Mouse (Mus musculus) midbrain, embryonic 10.5 days (tissue): Measurements from ENCODE around the gene Eral1. TPM values are rescaled to one million over a fixed set of nuclear protein-coding genes. Genes with fewer than 3 reads are reported as not detected.

Experiments used
- DNase-seq: peaks from one replicate; pipeline ENCODE4 v3.0.0-alpha.2; 2017; ENCODE audit warnings: low spot score
- H3K27ac ChIP-seq: fragments of 300-500 bp; sonication (generic); replicated peaks from 2 replicates; pipeline ENCODE4 v1.5.1; 2016; ENCODE audit warnings: mild to moderate bottlenecking
- H3K27me3 ChIP-seq: fragments of 300-500 bp; sonication (generic); 2 replicates; pipeline ENCODE4 v1.6.1; 2016; ENCODE audit warnings: low read depth, mild to moderate bottlenecking; ENCODE audit not compliant: poor library complexity, severe bottlenecking
- H3K36me3 ChIP-seq: fragments of 300-500 bp; sonication (generic); 2 replicates; pipeline ENCODE4 v1.6.1; 2016; ENCODE audit warnings: mild to moderate bottlenecking, moderate library complexity
- H3K4me1 ChIP-seq: fragments of 300-500 bp; sonication (generic); 2 replicates; pipeline ENCODE4 v1.6.1; 2016
- H3K4me3 ChIP-seq: fragments of 300-500 bp; sonication (generic); 2 replicates; pipeline ENCODE4 v1.5.1; 2016; ENCODE audit warnings: mild to moderate bottlenecking, moderate library complexity
- H3K9me3 ChIP-seq: fragments of 300-500 bp; sonication (generic); replicated peaks from 2 replicates; pipeline ENCODE4 v1.6.1; 2016; ENCODE audit warnings: mild to moderate bottlenecking
- WGBS: fragments of 180-500 bp; shearing (Covaris S2); methylation state at CpG from one replicate; pipeline ENCODE4 v1.1.7; 2016; 5-methylcytosine and 5-hydroxymethylcytosine counted together
- polyA plus RNA-seq: library from polyadenylated mRNA; unstranded; fragments of >200 nt; fragmentation: Nextera tagmentation; extraction: Ambion mirVana; gene quantifications from 2 replicates; pipeline ENCODE4 v1.2.1, GENCODE M21; 2016

Eral1 gene
- polyA plus RNA-seq, 1 experiment from 2014 or later: 39.3 TPM

- H3K9me3 ChIP-seq: no peaks in the 10 kb centered on the region
- DNase-seq: no peak
- H3K4me3 ChIP-seq: no peak overlapping the region
- H3K4me1 ChIP-seq: peaks cover 36% of the 10 kb centered on the region
- WGBS: 93% methylated on average over 2 of the region's 2 CpGs
- H3K27me3 ChIP-seq: no peaks in the 10 kb centered on the region
- H3K36me3 ChIP-seq: no peaks in the 10 kb centered on the region
- no peak overlapping the region for H3K27ac ChIP-seq
Measured at GRCm38 (mm10) chr11:78113616-78114015, 33.4 kb upstream of the Eral1 start.

GRCm38 (mm10) chr11:78104501-78104900 lies 24.3 kb upstream of the Eral1 start:
- peaks cover 62% of the 10 kb centered on the region for H3K36me3 ChIP-seq
- no peak for DNase-seq
- H3K4me3 ChIP-seq: no peak overlapping the region
- H3K27ac ChIP-seq: no peak overlapping the region
- H3K9me3 ChIP-seq: no peaks in the 10 kb centered on the region
- WGBS: 93% methylated on average over 5 of the region's 5 CpGs
- H3K4me1 ChIP-seq: no peaks in the 10 kb centered on the region
- H3K27me3 ChIP-seq: no peaks in the 10 kb centered on the region

GRCm38 (mm10) chr11:78102958-78103747 lies 23.0 kb upstream of the Eral1 start:
- H3K27me3 ChIP-seq: no peaks in the 10 kb centered on the region
- H3K9me3 ChIP-seq: no peaks in the 10 kb centered on the region
- no peaks in the 10 kb centered on the region for H3K4me1 ChIP-seq
- WGBS: 73% methylated on average over 5 of the region's 5 CpGs
- no peak for DNase-seq
- H3K27ac ChIP-seq: no peak overlapping the region
- no peak overlapping the region for H3K4me3 ChIP-seq
- peaks cover 69% of the 10 kb centered on the region for H3K36me3 ChIP-seq

DNA sequence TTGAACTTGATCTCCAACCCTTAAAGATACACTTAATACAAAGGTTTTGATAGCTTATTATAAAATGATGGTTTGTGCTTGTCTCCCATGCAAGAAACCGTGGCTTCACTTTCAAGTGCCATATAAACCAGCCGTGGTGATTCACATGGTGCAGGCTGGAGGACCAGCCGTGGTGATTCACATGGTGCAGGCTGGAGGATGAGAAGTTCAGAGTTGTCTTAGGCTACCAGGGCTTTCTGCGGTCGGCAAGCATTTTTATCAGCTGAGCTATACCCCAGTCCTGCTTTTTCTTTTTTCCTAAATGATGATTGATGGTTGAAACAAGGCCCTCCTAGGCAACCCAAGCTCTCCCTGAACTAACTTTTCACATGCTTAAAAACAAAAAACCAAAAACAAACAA lies 22.0 kb upstream of the Eral1 start:
- no peaks in the 10 kb centered on the region for H3K9me3 ChIP-seq
- no peak overlapping the region for H3K4me3 ChIP-seq
- H3K36me3 ChIP-seq: peaks cover 59% of the 10 kb centered on the region
- no peak overlapping the region for H3K27ac ChIP-seq
- WGBS: 92% methylated on average over 5 of the region's 5 CpGs
- H3K4me1 ChIP-seq: peaks cover 7% of the 10 kb centered on the region; the same call in 1 of the 2 replicates
- no peak for DNase-seq
- H3K27me3 ChIP-seq: no peaks in the 10 kb centered on the region

DNA sequence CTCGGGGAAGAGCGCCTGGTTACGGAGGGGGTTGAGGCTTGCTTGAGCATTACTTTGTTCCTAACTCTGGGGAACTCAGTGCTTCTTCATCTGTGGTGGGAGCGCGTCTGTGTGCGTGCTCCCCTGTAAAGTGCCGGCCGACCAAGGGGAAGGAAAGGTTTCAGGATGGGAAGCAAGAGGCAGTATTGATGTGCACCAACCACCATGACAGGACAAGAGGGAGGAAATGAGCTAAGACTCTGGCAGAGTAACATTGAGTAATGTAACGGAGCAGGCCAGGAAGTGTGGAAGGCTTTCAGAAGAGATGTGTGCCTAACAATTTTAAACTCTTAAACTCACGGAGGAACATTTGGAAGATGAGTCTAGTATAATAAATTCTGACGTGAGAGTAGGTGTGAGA lies 20.6 kb upstream of the Eral1 start:
- H3K4me1 ChIP-seq: peaks cover 20% of the 10 kb centered on the region
- H3K27me3 ChIP-seq: no peaks in the 10 kb centered on the region
- H3K9me3 ChIP-seq: no peaks in the 10 kb centered on the region
- no peak overlapping the region for H3K4me3 ChIP-seq
- H3K27ac ChIP-seq: no peak overlapping the region
- WGBS: 95% methylated on average over 11 of the region's 11 CpGs
- no peak for DNase-seq
- peaks cover 45% of the 10 kb centered on the region for H3K36me3 ChIP-seq

- Histone ChIP-seq H3K27me3 (no peaks in the 10 kb centered on the region), H3K4me1 (peaks cover 29% of the 10 kb centered on the region), H3K4me3 (peak overlapping the region; percentile 70; the same call in 1 of the 2 replicates), H3K27ac (no peak overlapping the region), H3K9me3 (no peaks in the 10 kb centered on the region), H3K36me3 (peaks cover 28% of the 10 kb centered on the region)
- DNase-seq: no peak
- WGBS: 53% methylated on average over 3 of the region's 3 CpGs
Measured at GRCm38 (mm10) chr11:78097077-78097476, 16.9 kb upstream of the Eral1 start.

- H3K4me1 ChIP-seq: peaks cover 29% of the 10 kb centered on the region
- H3K36me3 ChIP-seq: peaks cover 11% of the 10 kb centered on the region
- DNase-seq: no peak
- no peaks in the 10 kb centered on the region for H3K9me3 ChIP-seq
- no peaks in the 10 kb centered on the region for H3K27me3 ChIP-seq
- 36% methylated on average over 5 of the region's 5 CpGs for WGBS
- peak overlapping the region; percentile 89 for H3K27ac ChIP-seq
- H3K4me3 ChIP-seq: peak overlapping the region; percentile 70
Measured at GRCm38 (mm10) chr11:78095144-78095516, 14.9 kb upstream of the Eral1 start.

GRCm38 (mm10) chr11:78094504-78095143 lies 14.4 kb upstream of the Eral1 start, which contains the start of gene Fam222b:
TSS of gene Fam222b (plus strand) at chr11:78094660.
- Histone ChIP-seq H3K36me3 (peaks cover 8% of the 10 kb centered on the region), H3K4me1 (peaks cover 29% of the 10 kb centered on the region), H3K27ac (peak within 1 kb of the TSS; percentile 89), H3K9me3 (no peaks in the 10 kb centered on the region), H3K4me3 (peak within 1 kb of the TSS; percentile 70), H3K27me3 (no peaks in the 10 kb centered on the region)
- under 1% methylated on average over 38 of the region's 38 CpGs for WGBS
- peak; percentile 95 for DNase-seq

GRCm38 (mm10) chr11:78094137-78094503 lies 13.9 kb upstream of the Eral1 start:
- Histone ChIP-seq H3K9me3 (no peaks in the 10 kb centered on the region), H3K4me1 (peaks cover 29% of the 10 kb centered on the region), H3K36me3 (peaks cover 5% of the 10 kb centered on the region), H3K4me3 (peak overlapping the region; percentile 70), H3K27me3 (no peaks in the 10 kb centered on the region), H3K27ac (peak overlapping the region; percentile 89)
- no peak for DNase-seq
- 58% methylated on average over 11 of the region's 11 CpGs for WGBS

DNA sequence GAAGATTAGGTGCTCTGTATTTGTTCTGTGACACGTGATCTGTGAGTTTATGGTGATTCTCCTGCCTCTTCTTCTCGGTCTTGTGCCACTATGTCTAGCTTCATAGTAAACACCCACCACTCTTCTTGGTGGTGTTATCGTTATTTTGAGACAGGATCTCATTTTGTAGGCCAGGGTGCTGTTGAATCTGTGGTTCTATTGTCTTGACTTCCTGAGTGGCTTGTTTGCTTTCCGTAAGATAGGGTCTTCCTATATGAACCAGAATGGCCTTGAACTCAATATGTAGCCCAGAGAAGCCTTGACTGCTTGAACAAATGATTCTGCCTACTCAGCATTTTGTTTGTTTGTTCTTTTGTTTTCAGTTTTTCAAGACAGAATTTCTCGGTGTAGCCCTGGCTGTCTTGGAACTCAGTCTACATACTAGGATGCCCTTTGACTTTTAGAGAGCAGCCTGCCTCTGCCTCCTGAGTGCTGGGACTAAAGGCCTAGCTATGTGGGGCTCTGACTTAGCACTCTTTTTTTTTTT lies 7.6 kb upstream of the Eral1 start:
- 88% methylated on average over 5 of the region's 5 CpGs for WGBS
- DNase-seq: no peak
- H3K4me3 ChIP-seq: no peak overlapping the region
- H3K27me3 ChIP-seq: no peaks in the 10 kb centered on the region
- H3K9me3 ChIP-seq: no peaks in the 10 kb centered on the region
- no peak overlapping the region for H3K27ac ChIP-seq
- no peaks in the 10 kb centered on the region for H3K36me3 ChIP-seq
- no peaks in the 10 kb centered on the region for H3K4me1 ChIP-seq

DNA sequence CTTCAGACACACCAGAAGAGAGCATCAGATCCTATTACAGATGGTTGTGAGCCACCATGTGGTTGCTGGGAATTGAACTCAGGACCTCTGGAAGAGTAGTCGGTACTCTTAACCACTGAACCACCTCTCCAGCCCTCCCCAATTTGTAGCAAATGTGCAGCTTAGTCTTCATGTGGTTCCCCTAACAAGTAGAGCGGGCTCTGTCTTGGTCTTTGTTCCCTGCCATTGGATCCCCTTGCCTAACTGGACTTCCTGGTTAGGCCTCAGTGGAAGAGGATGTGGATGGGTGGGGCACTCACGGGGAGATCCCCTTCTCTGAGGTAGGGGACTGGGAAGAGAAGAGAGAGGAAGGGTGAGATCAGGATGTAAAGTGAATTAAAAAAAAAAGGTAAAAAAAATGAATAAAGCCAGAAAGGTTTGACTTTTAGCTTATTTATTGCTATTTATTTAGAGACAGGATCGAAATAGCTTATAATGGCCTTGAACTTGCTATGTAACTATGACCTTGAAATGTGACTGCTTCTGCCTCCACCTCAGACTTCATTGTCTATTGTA lies 6.8 kb upstream of the Eral1 start:
- H3K4me3 ChIP-seq: no peak overlapping the region
- no peak overlapping the region for H3K27ac ChIP-seq
- H3K36me3 ChIP-seq: no peaks in the 10 kb centered on the region
- no peaks in the 10 kb centered on the region for H3K4me1 ChIP-seq
- DNase-seq: no peak
- 81% methylated on average over 4 of the region's 4 CpGs for WGBS
- no peaks in the 10 kb centered on the region for H3K27me3 ChIP-seq
- H3K9me3 ChIP-seq: no peaks in the 10 kb centered on the region

DNA sequence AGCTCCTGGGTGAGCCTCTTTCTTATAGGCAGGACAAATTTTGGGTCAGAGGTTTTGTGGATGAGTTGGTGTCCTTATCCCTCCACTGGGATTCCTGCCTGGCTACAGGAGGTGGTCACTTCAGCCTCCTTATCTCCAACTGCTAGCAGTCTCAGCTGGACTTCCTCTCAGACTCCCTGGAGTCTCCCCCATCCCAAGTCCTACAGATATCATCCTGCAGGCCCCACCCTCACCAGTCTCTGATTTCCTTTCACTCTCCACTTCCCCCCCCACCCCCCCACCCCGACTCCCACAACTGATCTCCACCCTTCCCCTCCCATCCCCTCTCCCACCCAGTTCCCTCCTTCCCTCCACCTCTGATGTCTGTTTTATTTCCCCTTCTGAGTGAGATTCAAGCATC lies 3.4 kb upstream of the Eral1 start:
- Histone ChIP-seq H3K27ac (no peak overlapping the region), H3K27me3 (no peaks in the 10 kb centered on the region), H3K36me3 (no peaks in the 10 kb centered on the region), H3K4me1 (peaks cover 17% of the 10 kb centered on the region), H3K9me3 (no peaks in the 10 kb centered on the region), H3K4me3 (no peak overlapping the region)
- 63% methylated on average over 1 of the region's 1 CpGs for WGBS
- DNase-seq: no peak

DNA sequence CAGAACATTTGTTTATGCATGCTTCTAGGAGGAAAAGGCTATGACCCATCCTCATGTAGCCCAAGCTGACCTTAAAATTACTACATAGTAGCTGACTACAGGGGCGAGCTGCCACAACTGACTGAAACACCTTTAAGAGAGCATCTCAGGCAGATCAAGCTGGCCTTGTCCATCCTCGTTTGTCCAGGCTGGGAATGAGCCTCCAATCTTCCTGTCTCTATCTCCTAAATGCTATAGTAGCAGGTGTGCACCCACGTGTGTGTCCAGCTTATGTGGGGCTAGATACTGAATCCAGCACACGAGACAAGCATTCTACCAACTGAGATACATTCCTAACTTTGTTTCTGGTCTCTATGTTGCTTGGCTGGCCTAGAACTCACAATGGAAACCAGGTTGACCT lies 5.5 kb downstream of the Eral1 start:
- no peaks in the 10 kb centered on the region for H3K27me3 ChIP-seq
- no peak overlapping the region for H3K4me3 ChIP-seq
- peaks cover 74% of the 10 kb centered on the region for H3K36me3 ChIP-seq
- no peaks in the 10 kb centered on the region for H3K9me3 ChIP-seq
- DNase-seq: no peak
- peaks cover 9% of the 10 kb centered on the region for H3K4me1 ChIP-seq
- 84% methylated on average over 4 of the region's 4 CpGs for WGBS
- H3K27ac ChIP-seq: no peak overlapping the region
